Mouse (Mus musculus) midbrain, embryonic 15.5 days (tissue): Measurements from ENCODE around the gene Akr1c19. TPM values are rescaled to one million over a fixed set of nuclear protein-coding genes. Genes with fewer than 3 reads are reported as not detected.
"Not testable (repeated sequence)": the region's sequence is repeated elsewhere in the genome, so short reads cannot be mapped to it uniquely, and the experiment has no call there.

Experiments
- ATAC-seq: fragments of 200-750 bp; cut with Nextera tagmentation; replicated peaks from 2 replicates; pipeline ENCODE4 v1.8.0; 2017; ENCODE audit warnings: moderate TSS enrichment
- H3K27ac ChIP-seq: fragments of 300-500 bp; sonication (generic); 2 replicates; pipeline ENCODE4 v1.5.1; 2015; ENCODE audit warnings: mild to moderate bottlenecking, inconsistent platforms
- H3K27me3 ChIP-seq: fragments of 300-500 bp; sonication (generic); replicated peaks from 2 replicates; pipeline ENCODE4 v1.6.1; 2015; ENCODE audit warnings: inconsistent platforms
- H3K36me3 ChIP-seq: fragments of 300-500 bp; sonication (generic); replicated peaks from 2 replicates; pipeline ENCODE4 v1.6.1; 2015; ENCODE audit warnings: inconsistent platforms
- H3K4me1 ChIP-seq: fragments of 300-500 bp; sonication (generic); 2 replicates; pipeline ENCODE4 v1.6.1; 2015; ENCODE audit warnings: inconsistent platforms
- H3K4me2 ChIP-seq: fragments of 300-500 bp; sonication (generic); 2 replicates; pipeline ENCODE4 v1.6.1; 2015; ENCODE audit warnings: inconsistent platforms, mild to moderate bottlenecking, moderate library complexity
- H3K4me3 ChIP-seq: fragments of 300-500 bp; sonication (generic); 2 replicates; pipeline ENCODE4 v1.5.1; 2015; ENCODE audit warnings: mild to moderate bottlenecking, inconsistent platforms
- H3K9ac ChIP-seq: fragments of 300-500 bp; sonication (generic); 2 replicates; pipeline ENCODE4 v1.6.1; 2015; ENCODE audit warnings: mild to moderate bottlenecking, inconsistent platforms
- H3K9me3 ChIP-seq: fragments of 300-500 bp; sonication (generic); 2 replicates; pipeline ENCODE4 v1.6.1; 2016; ENCODE audit warnings: inconsistent platforms
- WGBS: fragments of 180-500 bp; shearing (Covaris S2); methylation state at CpG from one replicate; pipeline ENCODE4 v1.1.7; 2015; ENCODE audit warnings: mixed read lengths; 5-methylcytosine and 5-hydroxymethylcytosine counted together
- polyA plus RNA-seq: library from polyadenylated mRNA; unstranded; fragments of >200 nt; fragmentation: Nextera tagmentation; extraction: Ambion mirVana; gene quantifications from 2 replicates; pipeline ENCODE4 v1.2.1, GENCODE M21; 2015

Akr1c19 gene
- 7.2 and 8.3 TPM in 2 replicates for polyA plus RNA-seq

- no peak for ATAC-seq
- H3K27ac ChIP-seq: no peak within 1 kb of the TSS
- H3K4me2 ChIP-seq: no peak within 1 kb of the TSS
- no peaks in the 10 kb centered on the region for H3K4me1 ChIP-seq
- H3K27me3 ChIP-seq: no peaks in the 10 kb centered on the region
- H3K36me3 ChIP-seq: no peaks in the 10 kb centered on the region
- 72% methylated on average over 1 of the region's 1 CpGs for WGBS
- H3K4me3 ChIP-seq: no peak within 1 kb of the TSS
- H3K9ac ChIP-seq: no peak within 1 kb of the TSS
- H3K9me3 ChIP-seq: no peaks in the 10 kb centered on the region
These were observed at the start of gene Akr1c19 for GRCm38 (mm10) chr13:4228441-4228840. TSS of gene Akr1c19 (plus strand) at chr13:4228700.

GRCm38 (mm10) chr13:4181321-4181720 lies 47.2 kb upstream of the Akr1c19 start:
- H3K4me3 ChIP-seq, H3K4me1 ChIP-seq, H3K27me3 ChIP-seq, H3K9ac ChIP-seq, H3K27ac ChIP-seq, H3K36me3 ChIP-seq, H3K9me3 ChIP-seq, H3K4me2 ChIP-seq, ATAC-seq: not testable (repeated sequence)
- WGBS: 91% methylated on average over 4 of the region's 4 CpGs

- WGBS: 63% methylated on average over 9 of the region's 9 CpGs
- Histone ChIP-seq H3K4me2 (no peak overlapping the region), H3K9ac (no peak overlapping the region), H3K36me3 (no peaks in the 10 kb centered on the region), H3K27ac (no peak overlapping the region), H3K4me1 (no peaks in the 10 kb centered on the region), H3K9me3 (no peaks in the 10 kb centered on the region), H3K4me3 (no peak overlapping the region), H3K27me3 (no peaks in the 10 kb centered on the region)
- no peak for ATAC-seq
These were observed 45.4 kb upstream of the Akr1c19 start for GRCm38 (mm10) chr13:4183116-4183515.

- ATAC-seq, H3K36me3 ChIP-seq, H3K9me3 ChIP-seq, H3K4me1 ChIP-seq, H3K27me3 ChIP-seq, H3K27ac ChIP-seq, H3K4me3 ChIP-seq, H3K9ac ChIP-seq, H3K4me2 ChIP-seq: not testable (repeated sequence)
- WGBS: 80% methylated on average over 7 of the region's 7 CpGs
These were observed 41.7 kb upstream of the Akr1c19 start for GRCm38 (mm10) chr13:4186641-4187411.

GRCm38 (mm10) chr13:4188174-4188573 lies 40.3 kb upstream of the Akr1c19 start:
- Histone ChIP-seq H3K27ac (no peak overlapping the region), H3K4me3 (no peak overlapping the region), H3K4me2 (no peak overlapping the region), H3K27me3 (no peaks in the 10 kb centered on the region), H3K36me3 (no peaks in the 10 kb centered on the region), H3K9me3 (no peaks in the 10 kb centered on the region), H3K9ac (no peak overlapping the region), H3K4me1 (no peaks in the 10 kb centered on the region)
- 85% methylated on average over 2 of the region's 2 CpGs for WGBS
- no peak for ATAC-seq

GRCm38 (mm10) chr13:4190904-4191303 lies 37.6 kb upstream of the Akr1c19 start, which contains the start of gene Akr1c13:
TSS of gene Akr1c13 (plus strand) at chr13:4191150.
- H3K4me3 ChIP-seq: no peak within 1 kb of the TSS
- no peaks in the 10 kb centered on the region for H3K4me1 ChIP-seq
- no peaks in the 10 kb centered on the region for H3K36me3 ChIP-seq
- H3K27ac ChIP-seq: no peak within 1 kb of the TSS
- WGBS: 85% methylated on average over 3 of the region's 3 CpGs
- ATAC-seq: no peak
- no peak within 1 kb of the TSS for H3K4me2 ChIP-seq
- H3K9ac ChIP-seq: no peak within 1 kb of the TSS
- H3K27me3 ChIP-seq: no peaks in the 10 kb centered on the region
- no peaks in the 10 kb centered on the region for H3K9me3 ChIP-seq

GRCm38 (mm10) chr13:4192511-4192910 lies 36.0 kb upstream of the Akr1c19 start:
- H3K36me3 ChIP-seq: no peaks in the 10 kb centered on the region
- WGBS: 80% methylated on average over 3 of the region's 3 CpGs
- no peaks in the 10 kb centered on the region for H3K9me3 ChIP-seq

GRCm38 (mm10) chr13:4206147-4206903 lies 22.2 kb upstream of the Akr1c19 start:
- no peak overlapping the region for H3K4me2 ChIP-seq
- no peaks in the 10 kb centered on the region for H3K4me1 ChIP-seq
- WGBS: 40% methylated on average over 1 of the region's 1 CpGs
- H3K4me3 ChIP-seq: no peak overlapping the region
- H3K27ac ChIP-seq: no peak overlapping the region
- no peak for ATAC-seq
- H3K9me3 ChIP-seq: no peaks in the 10 kb centered on the region
- no peaks in the 10 kb centered on the region for H3K27me3 ChIP-seq
- H3K36me3 ChIP-seq: no peaks in the 10 kb centered on the region
- no peak overlapping the region for H3K9ac ChIP-seq

More at GRCm38 (mm10) chr13:4192511-4192910, 36.0 kb upstream of the Akr1c19 start:
- Histone ChIP-seq H3K27me3 (no peaks in the 10 kb centered on the region), H3K4me3 (no peak overlapping the region), H3K9ac (no peak overlapping the region), H3K27ac (no peak overlapping the region), H3K4me1 (no peaks in the 10 kb centered on the region), H3K4me2 (no peak overlapping the region)
- no peak for ATAC-seq

GRCm38 (mm10) chr13:4211560-4212299 lies 16.8 kb upstream of the Akr1c19 start:
- H3K9me3 ChIP-seq: no peaks in the 10 kb centered on the region
- no peak overlapping the region for H3K4me3 ChIP-seq
- H3K36me3 ChIP-seq: no peaks in the 10 kb centered on the region
- no peak for ATAC-seq
- H3K9ac ChIP-seq: no peak overlapping the region
- 59% methylated on average over 20 of the region's 20 CpGs for WGBS
- no peaks in the 10 kb centered on the region for H3K4me1 ChIP-seq
- H3K4me2 ChIP-seq: no peak overlapping the region
- no peak overlapping the region for H3K27ac ChIP-seq
- H3K27me3 ChIP-seq: no peaks in the 10 kb centered on the region

- Histone ChIP-seq H3K9me3 (no peaks in the 10 kb centered on the region), H3K4me1 (no peaks in the 10 kb centered on the region), H3K4me3 (no peak overlapping the region), H3K36me3 (no peaks in the 10 kb centered on the region), H3K9ac (no peak overlapping the region), H3K27me3 (no peaks in the 10 kb centered on the region), H3K4me2 (no peak overlapping the region), H3K27ac (no peak overlapping the region)
- no peak for ATAC-seq
- WGBS: 42% methylated on average over 3 of the region's 3 CpGs
These were observed 16.2 kb upstream of the Akr1c19 start for GRCm38 (mm10) chr13:4212309-4212708.

- not testable (repeated sequence) for H3K9me3 ChIP-seq, H3K27me3 ChIP-seq, H3K4me3 ChIP-seq, ATAC-seq, H3K27ac ChIP-seq, H3K9ac ChIP-seq, H3K4me2 ChIP-seq, H3K36me3 ChIP-seq, H3K4me1 ChIP-seq
- WGBS: 70% methylated on average over 1 of the region's 1 CpGs
These were observed 13.0 kb upstream of the Akr1c19 start for GRCm38 (mm10) chr13:4215496-4215895.
